Mouse (Mus musculus) heart, embryonic 15.5 days (tissue): ENCODE measurements around the gene Cep78. TPM values are rescaled to one million over a fixed set of nuclear protein-coding genes. Genes with fewer than 3 reads are reported as not detected.

ENCODE experiments used
- ATAC-seq: fragments of 200-750 bp; cut with Nextera tagmentation; replicated peaks from 2 replicates; pipeline ENCODE4 v1.8.0; 2017; ENCODE audit warnings: low read depth, moderate TSS enrichment; ENCODE audit not compliant: insufficient number of reproducible peaks, insufficient read depth, low FRiP score
- H3K27ac ChIP-seq: fragments of 300-500 bp; sonication (generic); 2 replicates; pipeline ENCODE4 v1.5.1; 2015; ENCODE audit warnings: mild to moderate bottlenecking, inconsistent platforms
- H3K27me3 ChIP-seq: fragments of 300-500 bp; sonication (generic); 2 replicates; pipeline ENCODE4 v1.6.1; 2015; ENCODE audit warnings: inconsistent platforms
- H3K36me3 ChIP-seq: fragments of 300-500 bp; sonication (generic); 2 replicates; pipeline ENCODE4 v1.6.1; 2015; ENCODE audit warnings: mild to moderate bottlenecking, inconsistent platforms
- H3K4me1 ChIP-seq: fragments of 300-500 bp; sonication (generic); replicated peaks from 2 replicates; pipeline ENCODE4 v1.6.1; 2015; ENCODE audit warnings: inconsistent platforms
- H3K4me2 ChIP-seq: fragments of 300-500 bp; sonication (generic); 2 replicates; pipeline ENCODE4 v1.6.1; 2015; ENCODE audit warnings: inconsistent platforms, mild to moderate bottlenecking, moderate library complexity
- H3K4me3 ChIP-seq: fragments of 300-500 bp; sonication (generic); 2 replicates; pipeline ENCODE4 v1.5.1; 2015; ENCODE audit warnings: mild to moderate bottlenecking, inconsistent platforms
- H3K9ac ChIP-seq: fragments of 300-500 bp; sonication (generic); 2 replicates; pipeline ENCODE4 v1.6.1; 2015; ENCODE audit warnings: mild to moderate bottlenecking, inconsistent platforms
- H3K9me3 ChIP-seq: fragments of 300-500 bp; sonication (generic); replicated peaks from 2 replicates; pipeline ENCODE4 v1.6.1; 2016; ENCODE audit warnings: inconsistent platforms
- WGBS: fragments of 180-500 bp; shearing (Covaris S2); methylation state at CpG from one replicate; pipeline ENCODE4 v1.1.7; 2015; ENCODE audit warnings: mixed read lengths; 5-methylcytosine and 5-hydroxymethylcytosine counted together
- polyA plus RNA-seq: library from polyadenylated mRNA; unstranded; fragments of >200 nt; fragmentation: Nextera tagmentation; extraction: Ambion mirVana; gene quantifications from 2 replicates; pipeline ENCODE4 v1.2.1, GENCODE M21; 2015

Gene Cep78
- polyA plus RNA-seq, 1 experiment from 2014 or later: 9.8 TPM

DNA sequence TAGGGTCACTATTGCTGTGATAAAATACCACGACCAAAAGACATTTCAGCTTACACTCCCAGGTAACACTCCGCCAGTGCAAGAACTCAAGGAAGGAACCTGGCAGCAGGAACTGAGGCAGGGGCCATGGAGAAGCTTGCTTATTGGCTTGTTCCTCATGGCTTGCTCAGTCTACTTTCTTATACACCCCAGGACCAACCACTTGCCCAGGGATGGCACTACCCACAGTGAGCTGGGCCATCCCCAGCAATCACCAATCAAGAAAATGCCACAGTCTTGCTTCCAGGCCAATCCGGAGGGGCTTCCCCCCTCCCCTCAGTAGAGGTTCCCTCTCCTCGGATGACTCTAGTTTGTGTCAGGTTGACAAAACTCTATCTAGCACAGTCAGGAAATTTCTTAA lies 24.3 kb upstream of the Cep78 start:
- Histone ChIP-seq H3K9ac (no peak overlapping the region), H3K27me3 (no peaks in the 10 kb centered on the region), H3K27ac (no peak overlapping the region), H3K4me1 (no peaks in the 10 kb centered on the region), H3K4me3 (no peak overlapping the region), H3K9me3 (no peaks in the 10 kb centered on the region), H3K36me3 (no peaks in the 10 kb centered on the region), H3K4me2 (no peak overlapping the region)
- ATAC-seq: no peak
- 75% methylated on average over 4 of the region's 4 CpGs for WGBS

DNA sequence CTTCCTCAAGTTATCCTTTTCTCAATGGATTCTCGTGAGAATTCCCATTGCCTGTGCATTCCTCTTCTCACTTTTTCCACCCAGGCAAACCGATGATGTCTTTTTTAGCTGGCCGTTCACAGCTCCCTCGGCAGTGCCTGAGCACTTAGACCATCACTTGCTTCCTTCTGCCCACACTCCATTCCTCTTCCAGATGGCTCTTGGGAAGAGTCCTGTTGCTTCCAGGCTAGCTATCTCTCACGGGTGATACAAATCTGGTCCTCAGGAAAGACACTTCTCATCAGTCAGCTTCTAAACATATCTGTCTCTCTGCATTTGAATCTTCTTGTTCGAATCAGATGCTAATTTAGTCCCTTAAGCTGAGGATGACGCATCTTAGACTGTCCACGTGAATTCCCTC lies 22.3 kb upstream of the Cep78 start:
- Histone ChIP-seq H3K4me1 (no peaks in the 10 kb centered on the region), H3K36me3 (no peaks in the 10 kb centered on the region), H3K4me2 (no peak overlapping the region), H3K9me3 (no peaks in the 10 kb centered on the region), H3K9ac (no peak overlapping the region), H3K27ac (no peak overlapping the region), H3K4me3 (no peak overlapping the region), H3K27me3 (no peaks in the 10 kb centered on the region)
- ATAC-seq: no peak
- WGBS: 72% methylated on average over 8 of the region's 8 CpGs

GRCm38 (mm10) chr19:15998157-15998556 lies 13.4 kb upstream of the Cep78 start:
- Histone ChIP-seq H3K27ac (no peak overlapping the region), H3K4me2 (no peak overlapping the region), H3K36me3 (no peaks in the 10 kb centered on the region), H3K27me3 (no peaks in the 10 kb centered on the region), H3K4me1 (peaks cover 7% of the 10 kb centered on the region; the same call in 1 of the 2 replicates), H3K4me3 (no peak overlapping the region), H3K9ac (no peak overlapping the region), H3K9me3 (no peaks in the 10 kb centered on the region)
- ATAC-seq: no peak
- 7% methylated on average over 3 of the region's 3 CpGs for WGBS

DNA sequence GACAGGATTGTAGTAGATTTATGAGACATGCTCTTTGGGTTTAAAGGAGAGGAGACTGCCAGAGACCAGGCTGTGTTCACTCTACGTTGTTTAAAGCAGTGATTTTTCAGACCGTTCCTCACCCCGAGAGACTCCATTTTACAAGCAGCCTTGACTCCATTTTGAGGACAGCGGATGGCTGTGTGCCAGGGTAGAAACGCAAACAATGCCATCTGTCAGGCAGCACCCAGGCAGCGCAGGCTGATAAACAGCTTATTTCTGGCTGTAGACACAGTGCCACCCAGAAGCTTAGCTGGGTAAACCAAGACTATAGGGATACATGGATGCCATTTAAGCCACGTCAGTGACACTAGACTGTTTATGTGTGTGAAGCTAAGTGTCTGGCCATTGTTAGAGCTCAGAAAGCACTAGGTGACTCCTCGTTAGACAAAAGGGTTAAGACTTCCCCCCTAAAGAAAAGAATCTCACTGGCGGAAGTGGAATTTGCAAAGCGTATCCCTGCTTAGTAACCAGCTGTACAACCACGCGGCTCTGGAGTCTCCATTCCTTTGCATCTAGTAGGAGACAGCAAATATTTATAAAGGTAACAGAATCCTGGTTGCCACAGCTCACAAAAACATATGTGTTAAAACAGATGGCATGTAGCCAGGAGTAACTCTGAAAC lies 12.2 kb upstream of the Cep78 start:
- peaks cover 7% of the 10 kb centered on the region; the same call in 1 of the 2 replicates for H3K4me1 ChIP-seq
- WGBS: 50% methylated on average over 12 of the region's 12 CpGs
- peak overlapping the region; percentile 42 for H3K4me2 ChIP-seq
- peak overlapping the region; percentile 38; the same call in 1 of the 2 replicates for H3K27ac ChIP-seq
- H3K9ac ChIP-seq: no peak overlapping the region
- ATAC-seq: no peak
- H3K9me3 ChIP-seq: no peaks in the 10 kb centered on the region
- H3K4me3 ChIP-seq: peak overlapping the region; percentile 9; the same call in 1 of the 2 replicates
- no peaks in the 10 kb centered on the region for H3K36me3 ChIP-seq
- H3K27me3 ChIP-seq: no peaks in the 10 kb centered on the region

DNA sequence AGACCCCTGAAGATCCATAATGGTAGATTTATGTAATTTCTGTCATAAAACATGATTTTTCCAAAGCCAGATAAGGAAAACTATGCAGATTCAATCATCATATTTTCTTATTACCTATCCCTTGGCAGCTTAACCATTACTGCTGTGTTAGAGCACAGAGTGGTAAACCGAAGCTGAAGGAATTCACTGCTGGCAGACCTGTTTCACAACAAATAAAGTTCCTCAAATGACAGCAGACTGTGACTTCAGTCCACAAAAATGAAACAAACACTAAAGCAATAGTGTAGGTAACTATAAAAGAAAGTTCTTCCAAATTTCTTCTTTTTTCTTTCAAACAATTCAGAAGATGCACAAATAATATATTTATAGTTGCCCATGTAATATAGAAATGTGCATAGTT lies 5.3 kb upstream of the Cep78 start:
- Histone ChIP-seq H3K4me1 (peaks cover 2% of the 10 kb centered on the region), H3K27me3 (no peaks in the 10 kb centered on the region), H3K9me3 (no peaks in the 10 kb centered on the region), H3K27ac (no peak overlapping the region), H3K36me3 (no peaks in the 10 kb centered on the region), H3K4me2 (no peak overlapping the region), H3K9ac (no peak overlapping the region), H3K4me3 (no peak overlapping the region)
- ATAC-seq: no peak
- WGBS: 60% methylated on average over 1 of the region's 1 CpGs

GRCm38 (mm10) chr19:15985172-15985713 lies 454 bp upstream of the Cep78 start:
- Histone ChIP-seq H3K27ac (no peak overlapping the region), H3K9me3 (no peaks in the 10 kb centered on the region), H3K4me2 (peak overlapping the region; percentile 92), H3K4me1 (peaks cover 12% of the 10 kb centered on the region), H3K9ac (peak overlapping the region; percentile 80), H3K27me3 (no peaks in the 10 kb centered on the region), H3K36me3 (no peaks in the 10 kb centered on the region), H3K4me3 (peak overlapping the region; percentile 81)
- no peak; the same call in 1 of the 2 replicates for ATAC-seq
- 26% methylated on average over 10 of the region's 10 CpGs for WGBS

DNA sequence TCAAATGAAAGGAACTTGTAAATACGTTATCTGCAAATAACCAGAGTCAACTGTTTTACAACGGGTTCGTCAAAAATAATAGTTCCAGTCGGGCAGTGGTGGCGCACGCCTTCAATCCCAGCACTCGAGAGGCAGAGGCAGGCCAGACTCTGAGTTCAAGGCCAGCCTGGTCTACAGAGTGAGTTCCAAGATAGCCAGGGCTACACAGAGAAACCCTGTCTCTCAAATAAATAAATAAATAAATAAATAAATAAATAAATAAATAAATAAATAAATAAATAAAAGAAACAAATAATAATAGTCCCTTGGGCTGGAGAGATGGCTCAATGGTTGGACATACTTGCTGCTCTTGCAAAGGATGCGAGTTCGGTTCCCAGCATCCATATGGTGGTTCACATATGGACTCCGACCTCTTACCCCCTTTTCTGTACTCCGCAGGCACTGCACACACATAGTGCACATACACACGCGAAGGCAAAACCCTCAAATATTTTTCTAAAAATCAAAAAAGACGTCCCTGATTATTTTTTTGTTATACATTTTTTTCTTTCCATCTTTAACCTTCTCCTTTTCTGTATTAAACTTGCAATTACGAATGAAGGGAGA lies 947 bp downstream of the Cep78 start:
- no peak for ATAC-seq
- Histone ChIP-seq H3K4me2 (peak overlapping the region; percentile 92), H3K9me3 (no peaks in the 10 kb centered on the region), H3K9ac (peak overlapping the region; percentile 80), H3K4me3 (peak overlapping the region; percentile 81), H3K4me1 (peaks cover 12% of the 10 kb centered on the region), H3K36me3 (no peaks in the 10 kb centered on the region; the same call in 1 of the 2 replicates), H3K27ac (no peak overlapping the region), H3K27me3 (no peaks in the 10 kb centered on the region)
- WGBS: 53% methylated on average over 15 of the region's 15 CpGs

DNA sequence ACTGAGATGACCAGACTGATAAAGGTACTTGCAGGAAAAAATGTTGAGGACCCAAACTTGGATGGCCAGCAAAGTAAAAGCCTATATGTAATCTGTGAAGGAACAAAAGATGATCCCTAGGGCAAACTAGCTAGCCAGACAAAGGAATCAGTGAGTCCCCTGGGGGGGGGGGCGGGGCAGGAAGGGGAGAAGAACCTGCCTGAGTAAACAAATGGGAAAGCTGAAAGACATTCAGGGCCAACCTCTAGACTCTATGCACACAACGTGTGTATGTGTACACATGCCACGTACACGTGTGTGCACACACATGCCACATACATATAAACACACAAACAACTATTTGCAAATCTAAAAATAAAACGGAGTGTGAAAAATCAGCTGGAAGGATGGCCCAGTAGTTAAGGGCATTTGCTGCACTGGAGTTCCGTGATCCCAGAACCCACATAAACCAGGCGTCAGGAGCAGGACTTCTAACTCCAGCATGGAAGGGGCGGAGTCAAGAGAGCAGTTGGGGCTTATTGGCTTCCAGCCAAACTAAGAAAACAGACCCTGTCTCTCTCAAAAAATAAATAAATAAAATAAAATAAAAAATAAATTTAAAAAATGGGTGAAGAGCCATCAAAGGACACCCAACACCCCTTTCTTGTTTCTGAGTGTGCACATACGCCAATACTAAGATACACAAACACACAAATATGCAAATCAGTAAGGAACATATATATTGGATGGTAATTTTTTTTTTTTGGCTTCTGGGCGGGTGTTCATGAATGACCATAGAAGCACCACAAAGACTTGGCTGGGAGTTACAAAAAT lies 1.7 kb downstream of the Cep78 start:
- Histone ChIP-seq H3K27ac (no peak overlapping the region), H3K36me3 (peaks cover 4% of the 10 kb centered on the region; the same call in 1 of the 2 replicates), H3K4me3 (no peak overlapping the region), H3K4me2 (no peak overlapping the region), H3K9ac (no peak overlapping the region), H3K4me1 (peaks cover 12% of the 10 kb centered on the region), H3K27me3 (no peaks in the 10 kb centered on the region), H3K9me3 (no peaks in the 10 kb centered on the region)
- no peak for ATAC-seq
- WGBS: 55% methylated on average over 10 of the region's 10 CpGs

GRCm38 (mm10) chr19:15981861-15982260 lies 2.9 kb downstream of the Cep78 start:
- H3K4me2 ChIP-seq: no peak overlapping the region
- no peak overlapping the region for H3K9ac ChIP-seq
- ATAC-seq: no peak
- no peaks in the 10 kb centered on the region for H3K9me3 ChIP-seq
- H3K36me3 ChIP-seq: peaks cover 9% of the 10 kb centered on the region; the same call in 1 of the 2 replicates
- peaks cover 12% of the 10 kb centered on the region for H3K4me1 ChIP-seq
- no peak overlapping the region for H3K4me3 ChIP-seq
- 53% methylated on average over 4 of the region's 4 CpGs for WGBS
- H3K27ac ChIP-seq: no peak overlapping the region
- H3K27me3 ChIP-seq: no peaks in the 10 kb centered on the region

- Histone ChIP-seq H3K36me3 (peaks cover 23% of the 10 kb centered on the region; the same call in 1 of the 2 replicates), H3K27me3 (no peaks in the 10 kb centered on the region), H3K4me3 (no peak overlapping the region), H3K9me3 (no peaks in the 10 kb centered on the region), H3K4me2 (no peak overlapping the region), H3K27ac (no peak overlapping the region), H3K4me1 (no peaks in the 10 kb centered on the region), H3K9ac (no peak overlapping the region)
- ATAC-seq: no peak
- WGBS: 78% methylated on average over 4 of the region's 4 CpGs
Measured at GRCm38 (mm10) chr19:15973365-15973764, 11.4 kb downstream of the Cep78 start.

GRCm38 (mm10) chr19:15965082-15965481 lies 19.7 kb downstream of the Cep78 start:
- H3K4me3 ChIP-seq: no peak overlapping the region
- H3K9me3 ChIP-seq: no peaks in the 10 kb centered on the region
- 0 out of 2 replicates have a peak, but pooled peaks have one; percentile 43 for ATAC-seq
- no peaks in the 10 kb centered on the region for H3K27me3 ChIP-seq
- peaks cover 25% of the 10 kb centered on the region for H3K36me3 ChIP-seq
- WGBS: 48% methylated on average over 3 of the region's 3 CpGs
- no peak overlapping the region for H3K27ac ChIP-seq
- H3K4me1 ChIP-seq: 0 out of 2 replicates have a peak, but pooled peaks cover 3% of the 10 kb centered on the region
- H3K9ac ChIP-seq: no peak overlapping the region
- H3K4me2 ChIP-seq: no peak overlapping the region
